ENCODE assay signal across 11 mouse cellular contexts in the genomic region with DNA sequence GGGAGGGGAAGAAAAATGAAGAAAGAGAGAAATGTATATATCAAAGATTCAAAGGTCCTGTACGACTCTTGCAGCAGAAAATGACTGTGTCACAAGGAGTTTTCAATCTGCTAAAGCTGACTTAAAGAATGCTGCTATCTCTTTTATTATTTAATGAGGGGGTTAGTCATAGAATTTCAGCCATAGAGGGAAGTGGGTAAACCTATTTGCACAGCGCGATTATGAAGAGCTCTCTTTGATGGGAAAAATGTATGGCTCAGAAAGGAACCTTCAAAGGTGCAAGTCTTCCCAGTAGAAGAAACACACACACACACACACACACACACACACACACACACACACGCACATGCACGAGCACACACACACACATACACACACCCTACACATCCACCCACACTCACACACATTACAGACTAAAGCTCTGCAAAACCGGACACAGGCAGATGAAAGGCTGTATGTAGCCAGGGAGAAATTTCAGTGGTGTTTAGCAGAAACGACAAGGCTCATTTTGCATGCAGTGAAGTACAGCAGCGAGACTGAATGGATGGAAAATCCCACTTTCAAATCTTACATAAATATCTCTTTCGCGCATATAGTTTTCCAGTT. TPM values are rescaled to one million over a fixed set of nuclear protein-coding genes. Genes with fewer than 3 reads are reported as not detected.
DNase-seq lines count a peak whose midpoint lies in the region; ATAC-seq and TF ChIP-seq lines count a peak whose summit lies in the region.
"Had no signal": no experiment of that assay in that cellular context is flagged by ENCODE, and none has a peak within 500 bp of the region (broad histone marks: within the 10 kb centered on the region; RNA-seq: fewer than 3 reads in every experiment).

No protein-coding gene starts in this region.

- no peaks in the 10 kb centered on the region for H3K36me3 ChIP-seq in lung, embryonic 15.5 days
- H3K36me3 ChIP-seq in hindbrain, embryonic 16.5 days (ENCODE audit: control insufficient read depth, insufficient read depth, low read length): no peaks in the 10 kb centered on the region
- H3K36me3 ChIP-seq in neural tube, embryonic 14.5 days (ENCODE audit: control insufficient read depth, insufficient read depth, low read length): no peaks in the 10 kb centered on the region

- TF ChIP-seq CTCF in cerebellum, adult 2 months (IDR thresholded peaks at IDR 0.05; ENCODE audit: borderline replicate concordance, insufficient read depth, low read depth, low read length): no peak
- no peak for TF ChIP-seq CTCF in lung, adult 2 months (IDR thresholded peaks at IDR 0.05; ENCODE audit: insufficient read depth, low read length)

- H3K4me2 ChIP-seq in lung, embryonic 15.5 days: peak overlapping the region; percentile 94
- H3K4me2 ChIP-seq in hindbrain, embryonic 16.5 days (ENCODE audit: low read length): peak overlapping the region; percentile 94
- H3K4me2 ChIP-seq in neural tube, embryonic 14.5 days (ENCODE audit: low read depth, low read length): peak overlapping the region; percentile 85

- no peak overlapping the region for H3K9ac ChIP-seq in lung, embryonic 15.5 days
- peak overlapping the region; percentile 77 for H3K9ac ChIP-seq in hindbrain, embryonic 16.5 days (ENCODE audit: low read depth, low read length)
- peak overlapping the region; percentile 76 for H3K9ac ChIP-seq in neural tube, embryonic 14.5 days (replicated peaks; ENCODE audit: low read depth, low read length)

- H3K27ac ChIP-seq in cerebellum, adult 2 months (ENCODE audit: insufficient read depth, low read length): peak overlapping the region; percentile 65; the same call in 1 of the 2 replicates
- H3K27ac ChIP-seq in lung, embryonic 15.5 days: no peak overlapping the region
- peak overlapping the region; percentile 59 for H3K27ac ChIP-seq in hindbrain, embryonic 16.5 days (ENCODE audit: low read depth, low read length)
- H3K27ac ChIP-seq in neural tube, embryonic 14.5 days (ENCODE audit: low read depth, low read length): peak overlapping the region; percentile 84; the same call in 1 of the 2 replicates

- ATAC-seq in lung, embryonic 15.5 days (ENCODE audit: borderline replicate concordance, extremely low read depth, low FRiP score, low TSS enrichment): no peak
- no peak for ATAC-seq in hindbrain, embryonic 16.5 days
- ATAC-seq in neural tube, embryonic 14.5 days (ENCODE audit: low read depth): no peak

- H3K27me3 ChIP-seq in cerebellum, adult 2 months (ENCODE audit: control insufficient read depth, insufficient read depth, low read length): no peaks in the 10 kb centered on the region
- H3K27me3 ChIP-seq in lung, embryonic 15.5 days: peaks cover 51% of the 10 kb centered on the region
- H3K27me3 ChIP-seq in hindbrain, embryonic 16.5 days (replicated peaks; ENCODE audit: control insufficient read depth, insufficient read depth, low read length): no peaks in the 10 kb centered on the region; the same call in 1 of the 2 replicates
- no peaks in the 10 kb centered on the region for H3K27me3 ChIP-seq in neural tube, embryonic 14.5 days (ENCODE audit: control insufficient read depth, insufficient read depth, low read length)

- TF ChIP-seq POLR2A in cerebellum, adult 2 months (IDR thresholded peaks at IDR 0.05; ENCODE audit: borderline replicate concordance, insufficient read depth, low read length): no peak
- no peak for TF ChIP-seq POLR2A in lung, adult 2 months (IDR thresholded peaks at IDR 0.05; ENCODE audit: borderline replicate concordance, extremely low read depth, low read depth, low read length)

- H3K4me1 ChIP-seq in cerebellum, adult 2 months (ENCODE audit: control insufficient read depth, insufficient read depth, low read length): peaks cover 2% of the 10 kb centered on the region; the same call in 1 of the 2 replicates
- H3K4me1 ChIP-seq in lung, embryonic 15.5 days: peaks cover 21% of the 10 kb centered on the region; the same call in 1 of the 2 replicates
- no peaks in the 10 kb centered on the region for H3K4me1 ChIP-seq in lung, adult 2 months (ENCODE audit: control insufficient read depth, insufficient read depth, low read length)
- peaks cover 5% of the 10 kb centered on the region; the same call in 1 of the 2 replicates for H3K4me1 ChIP-seq in hindbrain, embryonic 16.5 days (ENCODE audit: control insufficient read depth, insufficient read depth, low read depth, low read length)
- no peaks in the 10 kb centered on the region for H3K4me1 ChIP-seq in neural tube, embryonic 14.5 days (ENCODE audit: control insufficient read depth, insufficient read depth, low read length)

- DNase-seq in cerebellum, adult 2 months: no peak
- DNase-seq in cerebellum, adult 18-20 months: no peak
- DNase-seq in lung, adult 2 months: no peak
- no peak for DNase-seq in layer of hippocampus, adult 9-11 months
- DNase-seq in adrenal gland, postnatal 10 days: no peak
- DNase-seq: adrenal gland, postnatal 36 days; lung, postnatal 14 days had no signal

- no peaks in the 10 kb centered on the region for H3K9me3 ChIP-seq in lung, embryonic 15.5 days
- H3K9me3 ChIP-seq in hindbrain, embryonic 16.5 days (ENCODE audit: control insufficient read depth, low read length): no peaks in the 10 kb centered on the region
- H3K9me3 ChIP-seq in neural tube, embryonic 14.5 days (ENCODE audit: control insufficient read depth, low read length): no peaks in the 10 kb centered on the region

- 11% methylated on average over 10 of the region's 10 CpGs for WGBS in cerebellum, adult 2 months
- WGBS in lung, embryonic 15.5 days: 15% methylated on average over 10 of the region's 10 CpGs
- 29% methylated on average over 10 of the region's 10 CpGs for WGBS in lung, adult 2 months
- 20% methylated on average over 10 of the region's 10 CpGs for WGBS in hindbrain, embryonic 16.5 days
- WGBS in neural tube, embryonic 14.5 days: 28% methylated on average over 10 of the region's 10 CpGs

- H3K4me3 ChIP-seq in cerebellum, adult 2 months (replicated peaks; ENCODE audit: insufficient read depth, low read depth, low read length): peak overlapping the region; percentile 82
- peak overlapping the region; percentile 53 for H3K4me3 ChIP-seq in lung, embryonic 15.5 days
- H3K4me3 ChIP-seq in lung, adult 2 months (replicated peaks; ENCODE audit: extremely low read depth, low read depth, low read length): no peak overlapping the region
- peak overlapping the region; percentile 74 for H3K4me3 ChIP-seq in hindbrain, embryonic 16.5 days (ENCODE audit: low read length)
- peak overlapping the region; percentile 63 for H3K4me3 ChIP-seq in neural tube, embryonic 14.5 days (ENCODE audit: low read depth, low read length)

RNA-seq across cellular contexts. Expression of a gene that starts 2.3 kb away (rescaled TPM):
- polyA plus RNA-seq in cerebellum, adult 2 months (2012; rRNA removed): 22.9 and 23.7 TPM in 2 replicates
- 6.1 and 6.4 TPM in 2 replicates for polyA plus RNA-seq in lung, embryonic 15.5 days (2015; fragmentation: Nextera tagmentation; extraction: Ambion mirVana)
- not detected in 2 replicates for polyA plus RNA-seq in lung, adult 2 months (2012; rRNA removed)
- 54.3 and 65.2 TPM in 2 replicates for polyA plus RNA-seq in hindbrain, embryonic 16.5 days (2015; fragmentation: Nextera tagmentation; extraction: Ambion mirVana)
- polyA plus RNA-seq in neural tube, embryonic 14.5 days (2014; fragmentation: Nextera tagmentation; extraction: Ambion mirVana): 86.7 and 134 TPM in 2 replicates
- total RNA-seq in adrenal gland, postnatal 10 days (2021): under 1 TPM; 0.27 to 0.94 TPM
- total RNA-seq: adrenal gland, postnatal 36 days had no signal
- polyA plus RNA-seq: gonadal fat pad, adult 2 months had no signal
